Mouse (Mus musculus): ENCODE data around the gene Camk2g. TPM values are rescaled to one million over a fixed set of nuclear protein-coding genes. Genes with fewer than 3 reads are reported as not detected.

Gene Camk2g
- total and polyA plus RNA-seq, 3 experiments, result 15.7 to 33.1 (median 18.5) TPM

DNA sequence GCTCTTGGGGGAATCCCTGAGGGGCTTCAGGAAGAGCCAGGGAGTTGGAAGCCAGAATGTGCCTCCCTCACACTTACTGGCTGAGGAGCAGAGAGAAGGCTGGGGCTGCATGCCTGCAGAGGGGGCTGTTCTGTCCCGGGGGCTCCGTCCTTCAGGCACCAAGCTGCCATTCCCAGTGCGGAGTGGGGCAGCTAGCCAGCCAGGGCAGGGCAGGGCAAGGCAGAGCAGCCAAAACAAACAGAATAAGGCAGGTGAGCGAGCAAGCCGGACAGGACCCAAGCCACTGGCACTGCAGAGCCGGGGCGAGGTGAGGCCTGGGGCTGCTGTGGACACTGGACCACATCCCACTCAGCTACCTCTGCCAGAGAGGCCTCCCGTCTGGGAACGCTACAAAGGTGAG is 52.6 kb downstream of the Camk2g start:
- dilution Hi-C loops (cut with MboI; ENCODE audit: extremely low pct_ligation_motif_present, extremely low pct_unique_long_range_greater_than_20kb, low sequenced_read_pairs) (no loop called here), in situ Hi-C loops (cut with MboI; ENCODE audit: low pct_ligation_motif_present, low pct_unique_long_range_greater_than_20kb, low sequenced_read_pairs) (no loop called here)
- H3K9me3 ChIP-seq (replicated peaks; ENCODE audit: low read length), result no peaks in the 10 kb centered on the region
- H3K36me3 ChIP-seq (replicated peaks in 1 of 2; ENCODE audit: control insufficient read depth in 1 of 2, insufficient read depth in 1 of 2, low read length in 1 of 2), result peaks cover 43 to 92% of the 10 kb centered on the region in 2 experiments
- H3K79me2 ChIP-seq (replicated peaks; ENCODE audit: control insufficient read depth, extremely low read depth, insufficient read depth, poor library complexity, severe bottlenecking), result no peaks in the 10 kb centered on the region
- H3K4me1 ChIP-seq (ENCODE audit: control insufficient read depth in 1 of 2, insufficient read depth in 2 of 2), result no peaks in the 10 kb centered on the region
- H3K4me2 ChIP-seq (ENCODE audit: insufficient read depth, low read depth, poor library complexity, severe bottlenecking), result no peak overlapping the region
- no peaks in the 10 kb centered on the region for H3K27me3 ChIP-seq (replicated peaks)
- H3K4me3 ChIP-seq (replicated peaks in 1 of 3; ENCODE audit: low read depth in 2 of 3, low read length in 2 of 3, poor library complexity in 1 of 3), result no peak overlapping the region
- no peak overlapping the region for H3K9ac ChIP-seq (ENCODE audit: insufficient read depth, low read depth)
- TF ChIP-seq POLR2A (IDR thresholded peaks at IDR 0.05; ENCODE audit: low read depth, low read length) (no peak), CHD2 (IDR thresholded peaks at IDR 0.05; ENCODE audit: low read length) (no peak), BHLHE40 (IDR thresholded peaks at IDR 0.05; ENCODE audit: low read depth, low read length) (no peak), JUND (conservative IDR thresholded peaks at IDR 0.05; ENCODE audit: low read depth, low read length) (no peak), JUN (IDR thresholded peaks at IDR 0.05; ENCODE audit: insufficient read depth, low read depth, low read length) (no peak), MYC (IDR thresholded peaks at IDR 0.05; ENCODE audit: low read depth, low read length) (no peak), E2F4 (IDR thresholded peaks at IDR 0.05; ENCODE audit: insufficient replicate concordance, low read depth, low read length) (no peak), GABPA (IDR thresholded peaks at IDR 0.05; ENCODE audit: insufficient replicate concordance, low read depth, low read length) (no peak), TCF12 (IDR thresholded peaks at IDR 0.05; ENCODE audit: low read depth, low read length) (no peak), ZKSCAN1 (IDR thresholded peaks at IDR 0.05; ENCODE audit: borderline replicate concordance, low read depth, low read length) (no peak), HCFC1 (IDR thresholded peaks at IDR 0.05; ENCODE audit: low read depth, low read length) (no peak), ZNF384 (IDR thresholded peaks at IDR 0.05; ENCODE audit: low read depth, low read length) (no peak), USF1 (IDR thresholded peaks at IDR 0.05; ENCODE audit: low read depth, low read length) (no peak), ELF1 (IDR thresholded peaks at IDR 0.05; ENCODE audit: low read depth, low read length) (no peak), TBP (conservative IDR thresholded peaks at IDR 0.05; ENCODE audit: low read depth, low read length) (no peak), NRF1 (IDR thresholded peaks at IDR 0.05; ENCODE audit: low read depth, low read length) (no peak), SIN3A (IDR thresholded peaks at IDR 0.05; ENCODE audit: low read length) (no peak)
- no peak overlapping the region for H3K27ac ChIP-seq (ENCODE audit: insufficient read depth, low read depth)
- no peak for DNase-seq (ENCODE audit: extremely low read depth)

DNA sequence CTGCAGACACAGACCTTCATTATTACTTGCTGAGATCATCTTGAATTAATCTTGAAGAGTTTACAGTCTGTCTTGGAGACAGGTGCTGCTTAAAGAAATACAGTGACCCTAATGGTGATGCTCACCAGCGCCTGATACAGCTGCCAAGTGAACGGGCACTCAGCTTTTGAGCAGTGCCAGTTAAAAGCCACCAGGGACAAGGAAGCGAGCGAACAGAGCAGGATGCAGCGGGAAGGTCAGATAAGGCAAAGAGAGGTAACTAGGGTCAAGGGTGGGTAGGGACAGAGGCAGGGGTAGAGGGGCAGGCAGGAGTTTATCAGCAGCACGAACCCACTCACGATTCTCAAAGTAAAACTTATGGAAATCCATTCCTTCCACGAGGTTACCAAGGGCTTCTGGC is 55.4 kb downstream of the Camk2g start:
- Histone ChIP-seq H3K27ac (ENCODE audit: insufficient read depth, low read depth) (no peak overlapping the region), H3K4me3 (replicated peaks in 1 of 3; ENCODE audit: low read depth in 2 of 3, low read length in 2 of 3, poor library complexity in 1 of 3) (no peak overlapping the region), H3K79me2 (replicated peaks; ENCODE audit: control insufficient read depth, extremely low read depth, insufficient read depth, poor library complexity, severe bottlenecking) (no peaks in the 10 kb centered on the region), H3K4me1 (ENCODE audit: control insufficient read depth in 1 of 2, insufficient read depth in 2 of 2) (peaks cover 0 to 11% of the 10 kb centered on the region in 2 experiments; a peak in 2 of 4 replicates), H3K4me2 (ENCODE audit: insufficient read depth, low read depth, poor library complexity, severe bottlenecking) (no peak overlapping the region), H3K9me3 (replicated peaks; ENCODE audit: low read length) (no peaks in the 10 kb centered on the region), H3K36me3 (replicated peaks in 1 of 2; ENCODE audit: control insufficient read depth in 1 of 2, insufficient read depth in 1 of 2, low read length in 1 of 2) (peaks cover 42 to 78% of the 10 kb centered on the region in 2 experiments), H3K27me3 (replicated peaks) (no peaks in the 10 kb centered on the region), H3K9ac (ENCODE audit: insufficient read depth, low read depth) (no peak overlapping the region)
- dilution Hi-C loops (cut with MboI; ENCODE audit: extremely low pct_ligation_motif_present, extremely low pct_unique_long_range_greater_than_20kb, low sequenced_read_pairs) (no loop called here), in situ Hi-C loops (cut with MboI; ENCODE audit: low pct_ligation_motif_present, low pct_unique_long_range_greater_than_20kb, low sequenced_read_pairs) (no loop called here)
- no peak for TF ChIP-seq MEF2A (IDR thresholded peaks at IDR 0.05; ENCODE audit: borderline replicate concordance, low read depth, low read length)
- TF ChIP-seq ETS1 (conservative IDR thresholded peaks at IDR 0.05; ENCODE audit: low read depth, low read length), result no peak
- no peak for TF ChIP-seq MAX (IDR thresholded peaks at IDR 0.05; ENCODE audit: low read length)
- no peak for TF ChIP-seq CHD1 (IDR thresholded peaks at IDR 0.05; ENCODE audit: low read depth, low read length)
- TF ChIP-seq RCOR1 (conservative IDR thresholded peaks at IDR 0.05; ENCODE audit: low read depth, low read length), result no peak
- no peak for TF ChIP-seq BHLHE40 (IDR thresholded peaks at IDR 0.05; ENCODE audit: low read depth, low read length)
- no peak for DNase-seq (ENCODE audit: extremely low read depth)
